Mouse (Mus musculus) heart, postnatal 0 days (tissue): ENCODE results near the gene Bcl2l11.

Experiments used
- CTCF ChIP-seq: IDR thresholded peaks from 2 replicates; pipeline ENCODE4 v1.5.1; 2016; ENCODE audit warnings: antibody characterized with exemption, control low read depth, low read depth
- EP300 ChIP-seq: IDR thresholded peaks from 2 replicates; pipeline ENCODE4 v1.6.1; 2016; ENCODE audit warnings: antibody characterized with exemption, low read depth

DNA sequence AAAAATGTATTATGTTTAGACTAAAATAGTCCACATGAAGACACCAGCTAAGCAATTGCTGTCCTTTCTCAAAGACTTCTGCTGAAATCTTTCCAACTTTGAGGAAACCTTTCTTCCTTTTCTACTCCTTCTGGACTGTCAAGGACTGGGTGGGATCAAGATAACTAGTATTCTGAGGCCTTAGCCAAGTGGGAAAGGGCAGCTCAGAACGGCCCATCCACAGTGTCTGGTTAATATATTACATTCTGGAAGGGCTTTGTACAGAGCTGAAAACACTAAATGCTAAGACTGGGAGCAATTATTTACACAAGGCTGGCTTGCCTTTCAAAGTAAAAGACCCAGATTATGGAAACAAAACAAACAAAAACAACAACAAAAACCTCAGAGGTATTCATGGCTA lies 30.6 kb upstream of the Bcl2l11 start:
- TF ChIP-seq CTCF: no peak
- TF ChIP-seq EP300: no peak
